Mouse (Mus musculus) MEL (cell line): Measurements from ENCODE around the gene Zfp462. TPM values are rescaled to one million over a fixed set of nuclear protein-coding genes. Genes with fewer than 3 reads are reported as not detected.

Experiments
- DNase-seq: peaks from one replicate; pipeline ENCODE4 v3.0.0; 2011; ENCODE audit warnings: low read depth, low spot score
- H3K27ac ChIP-seq: 2 replicates; pipeline ENCODE4 v1.5.1; 2012; ENCODE audit warnings: low read depth, mild to moderate bottlenecking, control low read depth, low read length, moderate library complexity; ENCODE audit not compliant: control insufficient read depth
- H3K27me3 ChIP-seq, 2 experiments: fragments of 150-350 bp in 1 of 2; sonication (generic) in 1 of 2; 2 replicates each; pipeline ENCODE4 v1.6.1; 2012; ENCODE audit warnings: low read length in 2 of 2, mild to moderate bottlenecking in 2 of 2, improper control_type of control experiment in 1 of 2, moderate library complexity in 1 of 2; ENCODE audit not compliant: insufficient read depth in 2 of 2, control insufficient read depth in 1 of 2
- H3K36me3 ChIP-seq, 2 experiments: 2 replicates each; pipeline ENCODE4 v1.6.1; 2012 to 2014; ENCODE audit warnings: low read length in 2 of 2, improper control_type of control experiment in 1 of 2, inconsistent platforms in 1 of 2, mild to moderate bottlenecking in 1 of 2; ENCODE audit not compliant: insufficient read depth in 2 of 2, control insufficient read depth in 1 of 2
- H3K4me1 ChIP-seq, 2 experiments: fragments of 150-350 bp in 1 of 2; sonication (generic) in 1 of 2; 2 replicates each; pipeline ENCODE4 v1.6.1; 2012; ENCODE audit warnings: low read length in 2 of 2, improper control_type of control experiment in 1 of 2, mild to moderate bottlenecking in 1 of 2; ENCODE audit not compliant: insufficient read depth in 2 of 2, control insufficient read depth in 1 of 2
- H3K4me3 ChIP-seq, 2 experiments: fragments of 150-350 bp in 1 of 2; sonication (generic) in 1 of 2; 2 replicates each; pipeline ENCODE4 v1.5.1; 2012; ENCODE audit warnings: low read depth in 2 of 2, low read length in 2 of 2, mild to moderate bottlenecking in 2 of 2, moderate library complexity in 2 of 2, control low read depth in 1 of 2, improper control_type of control experiment in 1 of 2; ENCODE audit not compliant: control insufficient read depth in 1 of 2, insufficient read depth in 1 of 2
- H3K79me2 ChIP-seq: 2 replicates; pipeline ENCODE4 v1.6.1; 2012; ENCODE audit warnings: mild to moderate bottlenecking, low read length, moderate library complexity; ENCODE audit not compliant: control insufficient read depth, poor library complexity, insufficient read depth
- H3K9ac ChIP-seq: 2 replicates; pipeline ENCODE4 v1.6.1; 2012; ENCODE audit warnings: low read depth, mild to moderate bottlenecking, control low read depth, low read length, moderate library complexity; ENCODE audit not compliant: control insufficient read depth, poor library complexity, severe bottlenecking
- H3K9me3 ChIP-seq: fragments of 150-350 bp; sonication (generic); replicated peaks from 2 replicates; pipeline ENCODE4 v1.6.1; 2012; ENCODE audit warnings: mild to moderate bottlenecking, low read length, improper control_type of control experiment, moderate library complexity; ENCODE audit not compliant: insufficient read depth
- BHLHE40 ChIP-seq: IDR thresholded peaks from 2 replicates; pipeline ENCODE4 v1.6.1; 2012; ENCODE audit warnings: low read depth, mild to moderate bottlenecking, inconsistent platforms, low read length, improper control_type of control experiment, borderline replicate concordance
- CHD1 ChIP-seq: IDR thresholded peaks from 2 replicates; pipeline ENCODE4 v1.6.1; 2012; ENCODE audit warnings: low read depth, mild to moderate bottlenecking, inconsistent platforms, low read length, improper control_type of control experiment
- CHD2 ChIP-seq: IDR thresholded peaks from 2 replicates; pipeline ENCODE4 v1.6.1; 2011; ENCODE audit warnings: low read length, improper control_type of control experiment
- ETS1 ChIP-seq: IDR thresholded peaks from 2 replicates; pipeline ENCODE4 v1.6.1; 2012; ENCODE audit warnings: low read depth, mild to moderate bottlenecking, inconsistent platforms, low read length, improper control_type of control experiment, moderate library complexity
- GATA1 ChIP-seq: IDR thresholded peaks from 2 replicates; pipeline ENCODE4 v1.6.1; 2011; ENCODE audit warnings: low read depth, low read length, improper control_type of control experiment
- HCFC1 ChIP-seq: IDR thresholded peaks from 2 replicates; pipeline ENCODE4 v1.6.1; 2012; ENCODE audit warnings: low read depth, mild to moderate bottlenecking, inconsistent platforms, low read length, improper control_type of control experiment, moderate library complexity
- MAX ChIP-seq: IDR thresholded peaks from 2 replicates; pipeline ENCODE4 v1.6.1; 2011; ENCODE audit warnings: low read length, improper control_type of control experiment
- MAZ ChIP-seq: IDR thresholded peaks from 2 replicates; pipeline ENCODE4 v1.6.1; 2012; ENCODE audit warnings: low read depth, mild to moderate bottlenecking, inconsistent platforms, low read length, improper control_type of control experiment
- MYC ChIP-seq: IDR thresholded peaks from 2 replicates; pipeline ENCODE4 v1.6.1; 2011; ENCODE audit warnings: low read depth, mild to moderate bottlenecking, low read length, improper control_type of control experiment, moderate library complexity
- NRF1 ChIP-seq: IDR thresholded peaks from 2 replicates; pipeline ENCODE4 v1.6.1; 2014; ENCODE audit warnings: low read depth, mild to moderate bottlenecking, inconsistent platforms, low read length, improper control_type of control experiment, moderate library complexity; ENCODE audit not compliant: poor library complexity, insufficient read depth, severe bottlenecking
- POLR2AphosphoS2 ChIP-seq: IDR thresholded peaks from 2 replicates; pipeline ENCODE4 v1.6.1; 2011; ENCODE audit warnings: low read length, improper control_type of control experiment
- USF2 ChIP-seq, 2 experiments: IDR thresholded peaks; 2 replicates each; pipeline ENCODE4 v1.6.1; 2011 to 2012; ENCODE audit warnings: improper control_type of control experiment in 2 of 2, low read length in 2 of 2, borderline replicate concordance in 1 of 2, inconsistent platforms in 1 of 2, low read depth in 1 of 2, mild to moderate bottlenecking in 1 of 2; ENCODE audit not compliant: insufficient read depth in 1 of 2
- ZC3H11A ChIP-seq: IDR thresholded peaks from 2 replicates; pipeline ENCODE4 v1.6.1; 2012; ENCODE audit warnings: low read depth, mild to moderate bottlenecking, inconsistent platforms, low read length, improper control_type of control experiment
- polyA plus RNA-seq, 2 experiments: library from polyadenylated mRNA; stranded (reverse) in 1 of 2; unstranded in 1 of 2; fragments of >175 nt in 1 of 2; fragments of >200 nt in 1 of 2; gene quantifications; 2 replicates each; pipeline versions ENCODE4 v1.2.1 to v1.2.4; 2012; ENCODE audit warnings: low replicate concordance in 2 of 2, low read depth in 1 of 2; ENCODE audit not compliant: insufficient read length in 2 of 2, insufficient read depth in 1 of 2, missing spikeins in 1 of 2
- total RNA-seq: library from RNA; depleted of rRNA; stranded (reverse); fragments of 300-350 nt; gene quantifications from 2 replicates; pipeline ENCODE4 v1.2.3, GENCODE M21; 2012

Gene Zfp462
- total and polyA plus RNA-seq, 3 experiments: not detected

DNA sequence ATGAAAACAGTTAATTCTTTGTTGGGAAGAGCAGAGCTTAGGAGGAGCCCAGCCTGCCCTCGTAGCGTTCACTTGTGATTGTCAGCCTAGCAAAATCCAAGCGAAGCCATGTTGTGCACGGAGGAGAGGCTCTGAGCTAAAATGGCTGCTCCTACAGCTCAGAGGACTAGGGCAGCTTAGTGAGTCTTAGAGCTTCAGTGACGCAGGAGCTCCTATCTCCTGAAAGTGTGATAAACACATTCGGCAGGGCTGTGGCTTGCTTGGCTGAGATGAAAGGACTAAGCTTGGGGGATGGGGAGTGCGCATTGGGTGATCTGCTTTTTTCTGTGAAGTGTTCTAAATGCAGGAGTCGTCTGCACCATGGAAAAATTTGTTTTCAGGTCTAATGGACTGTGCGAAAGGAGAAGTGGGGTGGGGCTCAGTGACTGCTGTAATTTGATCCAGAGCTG, 60.7 kb downstream of the Zfp462 start (continued):
- TF ChIP-seq CHD2 (no peak), CHD1 (no peak)
- TF ChIP-seq, all 39 proteins: peak for 0

GRCm38 (mm10) chr4:55006024-55006423, 61.2 kb downstream of the Zfp462 start:
- DNase-seq: no peak
- no peaks in the 10 kb centered on the region for H3K9me3 ChIP-seq
- no peak overlapping the region for H3K9ac ChIP-seq
- no peaks in the 10 kb centered on the region for H3K36me3 ChIP-seq
- H3K79me2 ChIP-seq: no peaks in the 10 kb centered on the region
- no peak overlapping the region for H3K27ac ChIP-seq
- no peaks in the 10 kb centered on the region for H3K4me1 ChIP-seq
- no peak overlapping the region for H3K4me3 ChIP-seq
- H3K27me3 ChIP-seq: no peaks in the 10 kb centered on the region
- no peak for TF ChIP-seq POLR2AphosphoS2
- TF ChIP-seq MYC: no peak
- no peak for TF ChIP-seq MAZ
- TF ChIP-seq BHLHE40: no peak
- no peak for TF ChIP-seq USF2 (IDR thresholded peaks at IDR 0.05; ENCODE audit: borderline replicate concordance in 1 of 2, insufficient read depth in 1 of 2, low read depth in 1 of 2, low read length in 2 of 2)
- no peak for TF ChIP-seq ETS1

DNA sequence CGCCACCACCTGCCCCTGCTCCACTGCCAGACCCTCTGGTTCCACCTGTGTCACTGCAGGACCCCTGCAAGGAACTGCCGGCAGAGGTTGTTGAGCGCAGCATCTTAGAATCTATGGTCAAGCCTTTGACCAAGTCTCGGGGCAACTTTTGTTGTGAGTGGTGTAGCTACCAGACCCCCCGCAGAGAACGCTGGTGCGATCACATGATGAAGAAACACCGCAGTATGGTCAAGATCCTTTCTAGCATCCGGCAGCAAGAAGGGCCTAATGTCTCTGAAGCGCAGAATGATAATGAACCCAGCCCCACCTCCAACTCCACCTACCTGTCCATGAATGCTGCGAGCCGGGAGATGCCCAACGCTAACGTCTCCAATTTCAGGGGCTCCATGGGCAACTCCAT, 63.8 kb downstream of the Zfp462 start:
- H3K27me3 ChIP-seq: no peaks in the 10 kb centered on the region
- H3K79me2 ChIP-seq: no peaks in the 10 kb centered on the region
- H3K9me3 ChIP-seq: no peaks in the 10 kb centered on the region
- TF ChIP-seq CHD2: no peak
- no peak for TF ChIP-seq HCFC1
- TF ChIP-seq MAX: no peak
- TF ChIP-seq GATA1: no peak
- no peak for TF ChIP-seq NRF1
- no peak for TF ChIP-seq MYC
- TF ChIP-seq, all 39 proteins: peak for 0
- Histone ChIP-seq H3K36me3 (no peaks in the 10 kb centered on the region), H3K4me1 (no peaks in the 10 kb centered on the region), H3K27ac (no peak overlapping the region), H3K9ac (no peak overlapping the region), H3K4me3 (no peak overlapping the region)
- no peak for DNase-seq

DNA sequence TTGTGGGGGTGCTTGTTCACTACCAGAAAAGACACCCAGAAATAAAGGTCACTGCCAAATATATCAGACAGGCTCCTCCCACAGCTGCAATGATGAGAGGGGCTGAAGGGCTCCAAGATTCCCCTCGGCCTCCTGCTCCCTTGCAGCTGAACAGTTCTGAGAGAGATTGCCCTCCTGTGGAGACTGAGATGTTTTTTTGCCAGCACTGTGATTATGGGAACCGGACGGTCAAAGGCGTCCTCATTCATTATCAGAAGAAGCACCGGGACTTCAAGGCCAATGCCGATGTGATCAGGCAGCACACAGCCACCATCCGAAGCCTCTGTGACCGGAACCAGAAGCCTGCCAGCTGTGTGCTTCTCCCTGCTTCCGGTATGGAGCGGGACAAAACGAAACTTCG, 66.5 kb downstream of the Zfp462 start:
- Histone ChIP-seq H3K9ac (no peak overlapping the region), H3K27me3 (no peaks in the 10 kb centered on the region), H3K27ac (no peak overlapping the region), H3K9me3 (no peaks in the 10 kb centered on the region), H3K79me2 (no peaks in the 10 kb centered on the region), H3K36me3 (no peaks in the 10 kb centered on the region), H3K4me1 (no peaks in the 10 kb centered on the region), H3K4me3 (no peak overlapping the region)
- DNase-seq: no peak
- TF ChIP-seq ZC3H11A: no peak
